Mouse (Mus musculus) spleen, adult 2 months (tissue): ENCODE results near the gene Col6a1.

Source experiments
- CTCF ChIP-seq: fragments of 200-500 bp; IDR thresholded peaks from 2 replicates; pipeline ENCODE4 v1.5.1; 2011; ENCODE audit warnings: mild to moderate bottlenecking, inconsistent platforms; ENCODE audit not compliant: insufficient read depth, insufficient read length, insufficient replicate concordance; ENCODE audit errors: extremely low read depth
- POLR2A ChIP-seq: fragments of 200-500 bp; IDR thresholded peaks from 2 replicates; pipeline ENCODE4 v1.6.1; 2011; ENCODE audit warnings: low read depth, low read length, inconsistent platforms

- no peak for TF ChIP-seq POLR2A
- TF ChIP-seq CTCF: no peak
Observed at GRCm38 (mm10) chr10:76717631-76718030, 8.3 kb downstream of the Col6a1 start.
